Mouse (Mus musculus) R1 (cell line): ENCODE measurements around the gene Fam173a.

ENCODE experiments used
- DNase-seq: peaks from one replicate; pipeline ENCODE4 v3.0.0-alpha.2; 2018; ENCODE audit warnings: low read depth, low spot score

Gene Fam173a

DNA sequence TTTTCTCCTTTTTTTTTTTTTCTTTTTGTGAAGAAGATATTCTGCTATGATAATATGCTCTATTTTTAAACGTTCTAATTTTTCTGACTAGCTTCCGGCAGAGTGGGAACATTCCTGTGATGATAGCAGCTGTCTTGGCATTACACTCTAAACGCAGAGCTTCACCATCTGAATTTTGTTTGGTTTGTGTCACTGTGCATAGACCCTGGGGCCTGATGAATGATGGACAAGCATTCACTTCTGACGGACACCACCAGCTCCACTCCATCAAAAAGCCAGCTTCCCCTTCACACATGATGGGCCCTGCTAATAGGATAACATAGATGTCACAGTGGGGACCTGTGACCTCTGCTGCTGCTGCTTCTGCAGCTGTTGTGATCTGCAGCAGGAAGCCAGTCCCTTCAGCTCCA is 31.1 kb downstream of the Fam173a start:
- DNase-seq: no peak

DNA sequence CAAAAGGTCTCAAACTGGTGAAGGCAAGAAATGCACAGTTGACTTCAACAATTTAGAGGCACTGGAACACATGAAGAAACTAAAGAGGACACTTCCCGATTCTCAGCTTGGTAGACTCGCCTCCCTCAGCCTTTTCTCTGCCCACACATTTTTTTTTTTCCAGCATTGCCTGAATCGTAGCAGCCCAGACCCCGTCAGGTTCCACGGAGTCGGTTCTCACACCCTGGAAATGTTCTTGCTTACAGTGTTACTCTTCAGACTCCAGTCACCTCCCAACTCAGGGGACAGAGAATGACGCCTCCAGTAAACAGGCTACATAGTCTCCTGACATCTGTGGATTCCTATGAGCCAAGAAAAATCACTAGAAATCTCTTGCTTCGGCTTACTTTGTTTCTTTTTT is 32.6 kb downstream of the Fam173a start:
- no peak for DNase-seq

DNA sequence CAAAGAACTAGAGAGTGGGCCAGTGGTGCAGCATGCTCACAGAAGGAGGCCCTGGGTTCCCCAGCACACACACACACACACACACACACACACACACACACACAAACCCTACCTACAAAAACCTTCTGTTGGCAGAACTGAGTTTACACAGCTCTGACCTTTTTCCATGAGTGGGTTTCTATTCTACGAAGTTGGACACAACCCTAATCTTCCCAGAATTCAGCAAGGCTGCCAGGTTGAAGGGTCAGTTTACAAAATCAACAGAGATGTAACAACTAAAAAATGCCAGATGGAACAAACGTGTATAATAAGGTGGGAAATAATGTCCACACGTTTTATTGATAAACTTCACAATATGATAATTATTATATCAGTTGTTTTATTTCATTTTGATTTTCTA is 35.0 kb downstream of the Fam173a start:
- DNase-seq: no peak

DNA sequence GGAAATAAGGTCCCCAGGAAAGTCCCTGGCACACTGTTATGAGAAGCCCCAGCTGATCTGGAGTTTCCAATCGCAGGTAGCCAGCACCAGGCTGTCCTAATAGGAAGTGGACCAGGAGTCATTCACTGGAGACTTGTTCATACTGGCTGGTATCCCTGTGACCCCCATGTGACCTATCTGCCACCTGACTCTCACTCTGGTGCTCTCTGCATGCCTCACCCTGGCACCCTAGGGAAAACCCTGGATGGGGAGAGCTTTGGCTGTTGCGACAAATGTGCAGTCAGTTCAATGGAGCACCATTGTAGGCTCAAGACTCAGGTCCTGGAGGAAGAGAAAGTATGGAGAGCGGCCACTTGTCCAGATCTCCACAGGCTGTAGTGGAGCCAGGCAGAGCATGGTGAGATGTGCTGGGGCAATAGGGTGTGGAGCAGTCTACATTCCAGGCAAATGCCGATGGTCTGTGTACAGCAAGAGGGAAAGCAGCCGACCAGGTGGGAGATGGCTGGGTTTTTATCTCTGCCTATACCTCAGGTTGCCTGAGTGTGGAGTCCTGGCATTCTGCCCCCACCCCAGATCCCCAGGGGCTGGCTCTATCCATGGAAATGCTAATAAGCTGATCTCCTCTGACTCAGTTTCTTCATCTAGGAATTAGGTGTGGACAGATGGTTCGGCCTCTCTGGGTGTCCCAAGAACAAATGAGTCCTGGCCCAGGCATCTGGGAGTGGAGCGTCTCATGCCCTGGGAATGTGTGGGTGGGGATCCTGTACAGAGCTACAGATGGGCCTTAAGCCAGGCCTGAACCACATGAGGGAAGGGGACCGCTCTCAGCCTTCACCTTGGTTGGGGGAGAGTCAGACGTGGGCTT is 36.1 kb downstream of the Fam173a start:
- peak; percentile 99 for DNase-seq

DNA sequence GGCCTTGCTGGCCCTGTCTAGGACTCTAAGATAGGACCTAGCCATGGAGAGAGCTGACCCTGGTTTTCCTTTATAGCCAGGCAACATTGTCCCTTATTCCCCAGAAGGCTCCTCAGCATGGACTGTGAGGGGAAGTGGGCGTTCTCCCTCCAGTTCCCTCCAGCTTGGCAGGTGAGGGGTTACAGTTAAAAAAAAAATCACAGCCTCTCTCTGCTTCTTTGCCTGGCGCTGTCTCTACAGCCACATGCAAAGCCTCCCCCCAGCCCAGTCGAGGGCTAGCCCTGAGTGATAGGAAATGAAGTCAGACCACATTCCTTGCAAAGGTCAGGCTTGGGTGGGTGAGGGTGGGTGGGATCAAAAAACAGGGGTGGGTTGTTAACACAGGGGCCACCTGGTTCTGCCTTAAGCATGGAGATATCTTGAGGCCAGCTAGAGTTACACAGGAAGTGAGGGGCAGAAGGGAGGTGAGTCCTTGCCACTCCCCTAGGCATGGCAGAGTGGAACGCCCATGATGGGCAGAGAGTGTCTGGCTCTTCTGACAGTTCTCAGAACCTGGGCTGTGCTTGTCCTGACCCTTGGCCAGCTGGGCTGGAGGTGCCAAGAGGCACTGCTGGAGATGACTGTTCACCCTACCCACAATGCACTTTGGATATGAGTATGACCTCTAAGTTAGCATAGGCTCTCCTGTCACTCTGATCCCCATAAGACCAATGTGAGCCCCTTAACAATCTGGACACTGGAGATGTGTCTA is 36.9 kb downstream of the Fam173a start:
- peak; percentile 93 for DNase-seq

DNA sequence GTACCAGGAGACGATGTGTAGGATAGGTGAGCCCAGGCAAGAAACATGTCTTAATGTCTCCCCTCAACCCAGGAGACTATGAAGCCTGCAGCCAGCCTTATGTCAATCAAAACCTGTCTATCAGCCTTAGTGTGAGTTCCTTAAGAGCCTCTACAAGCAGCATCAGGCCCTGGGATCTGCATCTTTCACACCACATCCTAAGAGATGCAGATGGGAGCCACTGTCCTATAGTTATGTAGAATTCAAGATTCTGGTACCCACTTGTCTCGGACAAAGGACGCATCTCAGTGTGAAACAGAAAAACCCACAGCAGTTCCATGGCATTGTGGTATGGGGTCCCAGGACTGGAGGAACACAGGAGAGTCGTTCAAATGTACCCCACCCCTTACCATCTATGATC is 37.6 kb downstream of the Fam173a start:
- DNase-seq: peak; percentile 86

DNA sequence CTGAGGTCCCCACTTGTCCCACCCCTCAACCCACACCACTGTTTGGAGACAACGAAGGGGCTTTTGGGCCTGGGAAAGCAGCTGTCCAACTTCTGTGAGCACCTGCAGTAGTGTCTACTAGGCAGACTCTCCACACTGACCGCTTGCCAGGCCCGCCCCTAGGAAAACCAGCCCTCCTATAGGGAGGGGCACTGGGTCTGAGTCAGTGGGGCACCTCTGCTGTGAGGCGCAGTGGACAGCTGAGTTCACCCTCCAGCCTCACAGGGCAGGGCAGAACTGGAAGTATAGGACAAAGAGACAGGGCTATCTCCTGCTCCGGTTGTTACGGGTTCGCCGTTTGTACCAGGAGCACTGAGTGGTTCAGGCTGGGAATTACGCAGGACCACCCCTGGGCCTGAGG is 38.5 kb downstream of the Fam173a start, which contains the start of gene Msln:
Msln (minus strand) TSS at position 138 of the 400 bp plus-strand sequence.
- no peak for DNase-seq

DNA sequence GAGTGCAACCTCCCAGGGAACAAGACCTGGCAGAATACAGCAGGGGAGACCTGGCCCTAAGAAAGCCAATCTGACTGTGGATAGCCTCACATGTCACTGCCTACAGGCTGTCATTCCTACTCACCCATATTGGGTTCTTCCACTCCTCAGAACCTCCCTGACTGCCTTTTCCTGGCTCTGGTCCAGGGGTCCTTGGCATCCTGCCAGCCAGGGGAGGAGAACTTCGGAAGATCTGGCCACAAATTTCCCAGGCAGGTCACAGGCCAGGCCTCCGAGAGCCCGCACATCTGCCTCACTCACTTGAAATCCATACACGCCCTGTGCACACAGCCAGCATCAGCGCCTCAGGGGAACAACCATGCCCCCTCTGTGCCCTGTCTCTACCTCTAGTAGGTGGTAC is 41.3 kb downstream of the Fam173a start:
- no peak for DNase-seq

DNA sequence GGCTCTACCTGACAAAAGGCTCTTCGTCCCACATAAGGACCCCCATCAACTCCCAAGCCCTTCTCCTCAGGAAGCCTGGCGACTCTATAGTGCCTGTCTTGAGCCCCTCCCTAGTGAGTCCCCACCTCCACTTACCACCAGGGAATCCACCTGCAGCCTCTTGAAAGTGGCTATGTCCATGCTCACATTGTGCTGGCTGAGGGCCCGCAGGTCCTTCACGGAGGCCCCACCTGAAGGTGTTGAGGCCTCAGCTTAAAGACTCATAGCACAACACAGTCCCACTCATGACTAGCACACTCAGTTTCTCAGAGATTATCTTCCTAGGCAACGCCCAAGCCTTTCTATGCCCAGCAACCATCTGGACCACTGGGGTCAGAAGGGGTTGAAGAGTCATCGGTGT is 43.4 kb downstream of the Fam173a start:
- DNase-seq: no peak

DNA sequence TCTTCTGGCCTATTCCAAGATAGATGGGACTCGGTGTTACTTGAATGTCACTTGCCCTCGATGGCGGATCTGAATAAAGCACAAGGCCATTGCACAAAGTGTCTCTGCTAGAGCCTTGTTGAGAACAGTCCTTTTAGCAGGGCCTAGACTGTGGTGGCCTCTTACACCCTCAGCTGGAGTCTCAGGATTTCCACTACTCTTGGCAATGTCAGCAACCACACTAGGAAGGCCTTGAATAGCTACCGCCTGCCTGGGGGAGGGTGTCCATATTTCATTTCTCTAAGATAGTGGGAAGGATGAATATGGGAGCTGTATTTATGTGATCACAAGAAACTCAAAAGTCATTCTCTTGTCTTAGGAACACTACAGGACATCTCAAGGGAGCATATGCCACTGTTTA is 44.5 kb downstream of the Fam173a start:
- no peak for DNase-seq

DNA sequence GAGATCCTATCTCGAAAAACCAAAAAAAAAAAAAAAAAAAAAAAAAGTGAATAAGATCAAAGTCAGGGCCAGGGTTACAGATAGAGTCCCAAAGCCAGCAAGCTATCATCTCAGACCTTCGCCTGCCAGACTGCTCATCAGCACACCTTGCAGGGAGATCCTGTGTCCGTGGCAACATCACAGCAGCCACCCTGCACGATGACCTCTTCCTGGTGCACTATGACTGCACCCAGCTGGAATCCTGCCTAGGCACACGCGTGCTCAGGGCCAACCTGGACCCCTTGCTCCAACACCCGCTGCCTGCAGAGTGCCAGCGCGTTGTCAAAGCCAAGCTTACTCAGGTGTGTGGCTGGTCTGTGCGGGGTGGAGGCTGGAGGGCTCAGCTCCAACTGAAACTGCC is 48.4 kb downstream of the Fam173a start:
- DNase-seq: no peak

DNA sequence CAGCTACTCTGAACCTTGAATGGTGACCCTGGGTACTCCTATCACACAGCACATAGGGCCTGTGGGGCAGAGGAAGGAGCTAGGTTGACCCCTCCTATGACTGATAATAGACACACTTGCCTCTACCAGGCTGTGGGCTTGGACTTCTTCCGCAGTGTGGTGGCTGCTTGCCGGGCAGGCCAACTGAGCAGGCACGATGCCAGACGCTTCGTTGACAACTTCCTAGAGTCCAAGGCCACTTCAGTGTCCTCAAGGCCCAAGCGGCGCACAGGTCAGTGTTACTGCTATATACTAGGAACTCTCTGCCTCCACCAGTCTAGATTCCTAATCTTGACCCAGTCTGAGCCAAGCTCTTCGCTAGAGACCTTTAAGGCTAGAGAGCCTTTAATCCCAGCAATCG is 48.9 kb downstream of the Fam173a start:
- DNase-seq: no peak

DNA sequence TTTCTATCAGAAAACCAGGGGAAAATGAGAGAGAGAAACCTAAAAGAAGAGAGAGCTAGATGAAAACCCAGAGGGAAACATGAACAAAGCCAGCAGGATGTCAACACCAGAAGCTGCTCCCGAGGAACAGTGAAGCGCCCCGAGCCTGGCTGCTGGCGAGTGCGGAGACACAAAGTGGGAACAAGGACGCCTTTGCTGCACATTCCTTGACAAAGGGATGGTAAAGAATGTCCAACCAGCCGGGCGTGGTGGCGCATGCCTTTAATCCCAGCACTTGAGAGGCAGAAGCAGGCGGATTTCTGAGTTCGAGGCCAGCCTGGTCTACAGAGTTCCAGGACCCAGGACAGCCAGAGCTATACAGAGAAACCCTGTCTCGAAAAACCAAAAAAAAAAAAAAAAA is 51.2 kb downstream of the Fam173a start:
- peak; percentile 67 for DNase-seq
